Comparison of ENCODE assay signal across 26 mouse cellular contexts in genomic region chr3:52842866-52843425, GRCm38 (mm10).
DNase-seq lines count a peak whose midpoint lies in the region; ATAC-seq and TF ChIP-seq lines count a peak whose summit lies in the region.
"Had no signal": no experiment of that assay in that cellular context is flagged by ENCODE, and none has a peak within 500 bp of the region (broad histone marks: within the 10 kb centered on the region; RNA-seq: fewer than 3 reads in every experiment).

No protein-coding gene starts in this region.

- no peak overlapping the region for H3K4me2 ChIP-seq in lung, postnatal 0 days (replicated peaks; ENCODE audit: low read depth, low read length)
- H3K4me2 ChIP-seq: embryonic facial prominence, embryonic 12.5 days; embryonic facial prominence, embryonic 15.5 days; heart, embryonic 11.5 days; hindbrain, embryonic 12.5 days; hindbrain, embryonic 15.5 days had no signal

- no peak for TF ChIP-seq CTCF in spleen, adult 2 months (IDR thresholded peaks at IDR 0.05; ENCODE audit: extremely low read depth, insufficient read depth, insufficient read length, insufficient replicate concordance)
- no peak for TF ChIP-seq CTCF in lung, postnatal 0 days (IDR thresholded peaks at IDR 0.05)

- H3K4me1 ChIP-seq in spleen, adult 2 months (ENCODE audit: control insufficient read depth, insufficient read depth, insufficient read length), result peaks cover 21% of the 10 kb centered on the region
- no peaks in the 10 kb centered on the region for H3K4me1 ChIP-seq in lung, postnatal 0 days (ENCODE audit: insufficient read depth, low read depth, low read length)
- H3K4me1 ChIP-seq: embryonic facial prominence, embryonic 12.5 days; hindbrain, embryonic 15.5 days had no signal

- no peak overlapping the region for H3K9ac ChIP-seq in lung, postnatal 0 days (replicated peaks; ENCODE audit: low read depth)
- H3K9ac ChIP-seq: embryonic facial prominence, embryonic 12.5 days; embryonic facial prominence, embryonic 15.5 days; forebrain, postnatal 0 days; hindbrain, embryonic 12.5 days; hindbrain, embryonic 15.5 days had no signal

- no peak for ATAC-seq in CD4-positive, CD25-positive, alpha-beta regulatory T cell, adult 4 months
- ATAC-seq in lung, postnatal 0 days, result no peak
- ATAC-seq: forebrain, embryonic 14.5 days; forebrain, postnatal 0 days; Patski had no signal

- H3K36me3 ChIP-seq in spleen, adult 2 months (ENCODE audit: control insufficient read depth, insufficient read depth, low read length), result no peaks in the 10 kb centered on the region
- H3K36me3 ChIP-seq in lung, postnatal 0 days (ENCODE audit: insufficient read depth, low read length), result no peaks in the 10 kb centered on the region
- H3K36me3 ChIP-seq: embryonic facial prominence, embryonic 12.5 days; embryonic facial prominence, embryonic 15.5 days; G1E; hindbrain, embryonic 12.5 days; hindbrain, embryonic 15.5 days had no signal

- peak; percentile 67 for DNase-seq in CD4-positive, CD25-positive, alpha-beta regulatory T cell, adult 2 months (ENCODE audit: low read depth, low spot score)
- DNase-seq in spleen, adult 2 months (ENCODE audit: low read depth in 1 of 2, low spot score in 2 of 2), result peak in 1 of 2 experiments; percentile 19
- DNase-seq in spleen, postnatal 14 days (ENCODE audit: low spot score in 2 of 2), result no peak
- peak; percentile 51 for DNase-seq in T-cell, adult 2 months (ENCODE audit: low spot score)
- peak; percentile 63 for DNase-seq in naive thymus-derived CD4-positive, alpha-beta T cell, adult 2 months (ENCODE audit: low read depth)
- no peak for DNase-seq in neural tube, embryonic 10.5 days (ENCODE audit: extremely low spot score, low spot score)
- DNase-seq in lung, postnatal 0 days (ENCODE audit: low spot score), result no peak
- DNase-seq: adrenal gland, adult 8-10 months; adrenal gland, postnatal 25 days; cerebellum, adult 2 months; cerebellum, adult 9-11 months; cerebellum, postnatal 25 days; forebrain, postnatal 0 days; gastrocnemius, adult 2 months; gastrocnemius, postnatal 14 days; heart, adult 11 months had no signal

- H3K27me3 ChIP-seq in spleen, adult 2 months (ENCODE audit: control insufficient read depth, insufficient read depth, low read length), result no peaks in the 10 kb centered on the region
- no peaks in the 10 kb centered on the region for H3K27me3 ChIP-seq in lung, postnatal 0 days (replicated peaks; ENCODE audit: insufficient read depth, low read length)
- H3K27me3 ChIP-seq: CH12.LX; embryonic facial prominence, embryonic 12.5 days; hindbrain, embryonic 15.5 days; Patski had no signal

- peak overlapping the region; percentile 43 for H3K27ac ChIP-seq in spleen, adult 2 months (ENCODE audit: insufficient read depth, low read length)
- no peak overlapping the region for H3K27ac ChIP-seq in lung, postnatal 0 days (ENCODE audit: low read length)
- H3K27ac ChIP-seq: embryonic facial prominence, embryonic 12.5 days; embryonic facial prominence, embryonic 15.5 days; hindbrain, embryonic 12.5 days; hindbrain, embryonic 15.5 days had no signal

- no peak for TF ChIP-seq POLR2A in spleen, adult 2 months (IDR thresholded peaks at IDR 0.05; ENCODE audit: low read depth, low read length)

- no peak overlapping the region for H3K4me3 ChIP-seq in spleen, adult 2 months (ENCODE audit: extremely low read depth, insufficient read depth, insufficient read length)
- H3K4me3 ChIP-seq in lung, postnatal 0 days (ENCODE audit: low read depth, low read length), result no peak overlapping the region
- H3K4me3 ChIP-seq: embryonic facial prominence, embryonic 12.5 days; embryonic facial prominence, embryonic 15.5 days; hindbrain, embryonic 12.5 days; hindbrain, embryonic 15.5 days had no signal

- 50% methylated on average over 10 of the region's 10 CpGs for WGBS in spleen, adult 2 months
- WGBS in lung, postnatal 0 days, result 58% methylated on average over 10 of the region's 10 CpGs

- H3K9me3 ChIP-seq in lung, postnatal 0 days (ENCODE audit: low read length), result no peaks in the 10 kb centered on the region
- H3K9me3 ChIP-seq: embryonic facial prominence, embryonic 12.5 days; embryonic facial prominence, embryonic 15.5 days; hindbrain, embryonic 12.5 days; hindbrain, embryonic 15.5 days had no signal

- no peak for TF ChIP-seq EP300 in lung, postnatal 0 days (IDR thresholded peaks at IDR 0.05)

Comparison
In these comparisons a context has a peak if more than half of its experiments do, and no peak if none do; other contexts are left out.
1. DNase-seq: peak in CD4-positive, CD25-positive, alpha-beta regulatory T cell, adult 2 months (single experiment), T-cell, adult 2 months (single experiment) and naive thymus-derived CD4-positive, alpha-beta T cell, adult 2 months (single experiment); none in spleen, postnatal 14 days (0 of 2), neural tube, embryonic 10.5 days (single experiment) and lung, postnatal 0 days (single experiment).